Mouse (Mus musculus): ENCODE measurements around the gene Thap8. TPM values are rescaled to one million over a fixed set of nuclear protein-coding genes. Genes with fewer than 3 reads are reported as not detected.
A peak's percentile ranks its signal among the peaks of the same experiment; 100 is the strongest.
"Not testable (repeated sequence)": the region's sequence is repeated elsewhere in the genome, so short reads cannot be mapped to it uniquely, and the experiment has no call there.

Thap8 gene
- under 1 TPM in 1 of 2 experiments, not detected in 1; 0.25 TPM for total RNA-seq (2021)
- long read RNA-seq, experiment 1, result 0 reads
- long read RNA-seq, experiment 2, result 0 reads

DNA sequence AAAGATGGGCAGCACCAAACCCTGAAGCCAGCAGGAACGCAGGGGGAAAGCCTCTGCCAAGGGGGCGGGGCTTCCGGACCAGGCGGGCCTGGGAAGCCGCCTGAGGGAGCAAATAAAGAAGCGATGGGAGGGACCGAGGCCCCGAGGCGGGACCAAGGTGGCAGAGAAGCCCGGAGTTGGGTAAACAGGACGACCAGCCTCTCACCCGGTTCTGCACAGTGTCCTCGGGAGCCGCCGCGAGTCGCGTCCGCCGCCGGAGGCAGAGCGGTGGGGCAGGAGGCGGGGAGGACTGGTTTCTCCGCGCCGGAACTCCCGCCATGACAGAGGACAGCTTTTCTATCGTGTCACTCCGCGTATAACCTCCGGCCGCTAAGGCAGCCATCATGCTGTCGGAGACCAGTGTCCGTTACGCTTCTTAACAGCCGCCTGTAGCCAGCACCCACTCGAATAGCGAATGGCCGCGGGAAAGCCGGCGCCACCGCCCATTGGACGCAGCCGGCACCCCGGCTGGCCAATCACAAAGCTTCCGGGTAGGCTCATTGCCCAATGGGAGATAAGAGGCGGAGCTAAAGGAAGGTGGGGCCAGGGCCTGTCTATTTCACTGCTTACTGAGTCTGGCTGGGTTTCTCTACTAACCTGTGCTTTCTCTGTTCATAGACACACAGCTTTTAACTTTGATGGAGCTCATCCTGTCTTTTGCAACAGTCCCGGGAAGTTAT, at the start of gene Thap8, which contains the start of gene Wdr62:
TSS of gene Thap8 (plus strand) at position 144 of the 719 bp plus-strand sequence.
TSS of gene Wdr62 (minus strand) at position 469 of the 719 bp plus-strand sequence.
- intact Hi-C loops (cut with DNase I), result loop anchor here (2.0 kb wide), 1 partner anchor 47 kb away; the partner anchor contains the start of gene Tbcb
- peak; percentile 85 to 86 for DNase-seq

DNA sequence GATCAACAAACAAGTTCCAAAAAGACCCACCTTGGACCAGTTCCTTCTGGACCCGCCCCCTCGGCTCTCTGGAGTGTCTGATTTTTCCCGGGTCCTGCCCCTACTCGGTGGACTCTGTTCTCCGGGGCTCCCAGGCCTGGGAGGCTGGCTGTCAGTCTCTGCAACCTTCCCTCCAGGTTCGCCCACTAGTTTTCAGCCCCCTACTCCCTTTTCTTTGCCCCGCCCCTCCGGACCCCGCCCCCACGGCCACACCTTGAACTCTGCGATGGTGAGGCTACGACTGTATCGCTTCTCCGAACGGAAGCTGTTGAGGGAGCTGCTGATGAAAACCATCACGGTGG, 48.6 kb upstream of the Thap8 start:
- intact Hi-C loops (cut with DNase I), result no loop called here
- DNase-seq, result no peak

DNA sequence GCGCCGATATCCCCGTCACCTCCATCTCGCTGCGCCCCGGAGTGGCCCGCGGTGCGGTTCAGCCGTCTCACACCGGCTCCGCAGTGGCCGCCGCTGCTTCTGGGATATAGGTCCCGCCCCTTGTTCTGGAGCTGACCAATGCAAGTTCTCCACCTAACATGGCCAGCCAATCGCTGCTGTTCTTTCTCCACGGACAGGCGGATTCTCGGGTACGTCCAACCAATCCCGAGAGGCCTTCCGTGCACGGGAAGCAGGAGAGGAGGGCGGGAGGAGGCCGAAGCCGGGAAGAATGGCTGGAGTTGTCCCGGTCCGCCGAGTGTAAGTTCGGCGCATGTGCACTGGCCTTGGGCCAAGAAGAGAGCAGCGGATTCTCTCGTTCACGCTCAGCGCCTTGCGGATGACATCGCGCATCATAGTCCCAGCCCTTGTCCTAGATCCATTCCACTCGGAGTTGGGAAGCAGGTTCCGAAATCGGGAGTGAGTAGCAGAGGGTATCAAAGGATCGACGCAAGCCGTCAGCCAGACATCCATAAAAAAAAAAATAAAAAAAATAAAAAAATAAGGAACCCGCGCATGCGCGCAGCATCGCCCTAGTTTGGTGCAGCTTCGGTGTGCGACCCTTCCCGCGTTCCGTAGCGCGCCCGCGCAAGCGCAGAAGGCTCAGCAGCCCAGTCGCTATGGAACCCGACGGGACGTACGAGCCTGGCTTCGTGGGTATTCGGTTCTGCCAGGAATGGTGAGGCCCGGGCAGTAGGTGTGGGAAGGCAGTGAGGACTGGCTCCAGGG, 48.0 kb upstream of the Thap8 start, which contains the start of the genes Polr2i and Tbcb:
TSS of gene Polr2i (plus strand) at position 280 of the 786 bp plus-strand sequence.
TSS of gene Tbcb (minus strand) at position 604 of the 786 bp plus-strand sequence.
- intact Hi-C loops (cut with DNase I), result loop anchor here (2.0 kb wide), 1 partner anchor 47 kb away; no protein-coding TSS in a partner anchor
- DNase-seq, result peak; percentile 96 to 98

DNA sequence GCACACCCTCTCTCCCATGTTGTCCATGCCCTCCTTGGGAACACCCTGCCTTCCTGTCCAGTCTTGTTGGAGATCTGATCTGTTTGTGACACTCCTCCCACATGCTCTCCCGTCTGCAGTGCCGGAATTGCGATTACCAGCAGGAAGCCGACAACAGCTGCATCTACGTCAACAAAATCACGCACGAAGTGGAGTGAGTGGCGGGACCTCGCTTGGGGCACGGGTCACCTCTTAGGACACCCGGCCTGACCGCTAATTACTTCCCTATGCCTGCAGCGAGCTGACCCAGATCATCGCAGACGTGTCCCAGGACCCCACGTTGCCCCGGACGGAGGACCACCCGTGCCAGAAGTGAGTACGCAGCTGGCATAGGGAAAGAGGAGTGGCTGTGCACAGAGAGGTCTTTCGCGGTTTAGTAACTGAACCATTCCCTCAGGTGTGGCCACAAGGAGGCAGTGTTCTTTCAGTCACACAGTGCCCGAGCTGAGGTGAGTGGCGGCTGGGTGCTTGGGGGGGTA, 47.2 kb upstream of the Thap8 start:
- intact Hi-C loops (cut with DNase I), result loop anchor here (2.0 kb wide), 1 partner anchor 46 kb away; no protein-coding TSS in a partner anchor

DNA sequence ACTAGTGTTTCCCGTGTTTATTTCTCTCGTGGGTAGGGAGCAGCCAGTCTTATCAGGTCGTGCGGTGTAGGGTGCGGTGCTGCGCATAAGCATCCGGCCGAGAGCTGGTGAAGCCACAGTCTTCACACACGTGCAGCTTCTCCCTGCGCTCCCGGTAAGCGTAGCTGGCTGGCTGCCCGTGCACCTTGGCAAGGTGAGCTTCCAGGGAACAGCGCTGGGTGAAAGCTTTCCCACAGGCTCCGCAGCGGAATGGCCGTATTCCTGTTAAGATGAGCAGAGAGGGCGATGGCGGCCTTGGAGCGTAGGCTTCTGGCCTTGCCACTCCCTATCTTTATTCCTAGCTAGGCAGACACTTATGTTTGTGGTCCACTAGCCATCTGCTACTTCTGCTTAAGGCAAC, 46.5 kb upstream of the Thap8 start:
- no peak for DNase-seq
- intact Hi-C loops (cut with DNase I), result loop anchor here (2.0 kb wide), 1 partner anchor 45 kb away; no protein-coding TSS in a partner anchor

More for the DNA sequence above, 47.2 kb upstream of the Thap8 start:
- DNase-seq, result peak in 1 of 2 experiments; percentile 40

DNA sequence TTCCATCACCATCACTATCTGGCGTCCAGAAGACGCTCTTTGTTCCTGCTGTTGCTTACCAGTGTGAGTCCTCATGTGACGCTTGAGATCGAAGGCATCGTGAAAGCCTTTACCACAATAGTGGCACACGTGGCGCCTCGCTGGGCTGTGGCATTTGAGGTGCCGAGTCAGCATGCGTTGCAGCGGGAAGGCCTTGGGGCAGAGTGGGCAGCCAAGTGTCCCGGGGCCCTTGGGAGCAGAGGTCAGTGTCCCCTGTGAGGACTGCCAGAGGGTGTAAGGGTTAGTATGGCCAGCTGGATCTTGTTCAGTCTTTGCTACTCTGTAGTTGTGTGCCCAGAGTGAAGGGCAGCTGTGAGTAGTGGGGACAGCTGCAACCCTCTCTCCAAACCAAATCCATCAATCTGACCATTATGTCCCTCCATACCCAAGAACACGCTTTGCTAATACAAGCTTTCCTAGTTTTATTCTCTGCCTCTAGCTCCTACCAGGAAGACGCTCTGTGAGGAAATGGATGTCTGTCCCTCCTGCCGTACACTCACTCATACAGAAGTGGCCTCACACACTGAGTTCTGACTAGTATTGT, 45.5 kb upstream of the Thap8 start:
- intact Hi-C loops (cut with DNase I), result no loop called here
- peak in 1 of 2 experiments; percentile 17 for DNase-seq

DNA sequence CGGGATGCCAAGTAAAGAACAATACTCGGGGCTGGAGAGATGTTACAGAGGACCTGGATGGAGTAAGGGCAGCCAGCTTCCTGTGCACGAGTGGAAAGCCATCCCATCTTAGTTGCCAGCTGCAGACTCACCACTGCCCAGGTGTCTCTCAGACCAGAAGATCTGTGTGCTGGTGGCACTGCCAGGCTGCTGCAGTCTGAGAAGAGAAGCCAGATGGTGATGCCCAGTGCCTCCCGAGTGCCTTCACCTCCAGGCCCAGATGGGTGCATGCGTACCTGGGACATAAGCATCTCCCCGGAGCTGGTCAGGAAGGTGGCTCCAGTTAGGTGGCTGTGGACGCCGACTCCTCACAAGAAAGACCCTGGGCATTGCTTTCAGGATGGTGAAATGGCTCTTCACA, 44.8 kb upstream of the Thap8 start:
- intact Hi-C loops (cut with DNase I), result no loop called here
- DNase-seq, result no peak

DNA sequence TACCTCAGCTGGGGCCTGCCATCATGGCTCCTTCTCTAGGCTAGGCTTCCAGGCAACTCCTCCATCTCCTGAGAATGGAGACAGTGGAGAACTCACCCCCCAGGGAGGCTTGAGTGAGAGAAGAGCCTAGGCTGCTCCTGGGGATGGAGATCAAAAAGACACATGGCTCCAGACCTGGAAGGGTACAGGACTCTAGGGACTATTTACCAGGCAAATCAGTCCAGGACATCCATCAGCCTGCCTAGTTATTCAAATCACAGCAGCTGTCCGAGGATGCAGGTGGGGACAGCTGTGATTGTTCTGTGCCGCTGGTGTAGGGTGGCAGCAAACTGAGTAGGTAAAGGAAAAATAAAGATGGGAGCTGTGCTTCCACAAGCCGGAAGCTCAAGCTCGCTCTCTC, 44.3 kb upstream of the Thap8 start, which contains the start of gene Ovol3:
TSS of gene Ovol3 (minus strand) at position 101 of the 400 bp plus-strand sequence.
- DNase-seq, result no peak

DNA sequence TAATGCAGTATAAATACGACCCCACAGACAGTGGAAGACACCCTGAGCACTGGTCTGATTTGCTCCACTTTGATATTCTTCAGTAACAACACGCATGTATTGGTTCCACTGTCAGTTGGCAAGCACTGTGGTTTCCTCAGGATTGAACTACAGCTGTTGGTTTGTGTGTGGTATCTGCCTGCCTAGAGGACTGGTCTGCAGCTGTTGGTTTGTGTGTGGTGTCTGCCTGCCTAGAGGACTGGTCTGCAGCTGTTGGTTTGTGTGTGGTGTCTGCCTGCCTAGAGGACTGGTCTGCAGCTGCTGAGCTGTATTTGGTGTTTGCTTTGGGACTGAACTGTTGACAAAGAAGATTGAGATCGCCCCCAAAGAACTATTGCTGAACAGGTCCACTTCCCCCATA, 42.5 kb upstream of the Thap8 start:
- DNase-seq; intact Hi-C loops (cut with DNase I): not testable (repeated sequence)

More for the DNA sequence above, 44.3 kb upstream of the Thap8 start, which contains the start of gene Ovol3:
- intact Hi-C loops (cut with DNase I), result no loop called here

DNA sequence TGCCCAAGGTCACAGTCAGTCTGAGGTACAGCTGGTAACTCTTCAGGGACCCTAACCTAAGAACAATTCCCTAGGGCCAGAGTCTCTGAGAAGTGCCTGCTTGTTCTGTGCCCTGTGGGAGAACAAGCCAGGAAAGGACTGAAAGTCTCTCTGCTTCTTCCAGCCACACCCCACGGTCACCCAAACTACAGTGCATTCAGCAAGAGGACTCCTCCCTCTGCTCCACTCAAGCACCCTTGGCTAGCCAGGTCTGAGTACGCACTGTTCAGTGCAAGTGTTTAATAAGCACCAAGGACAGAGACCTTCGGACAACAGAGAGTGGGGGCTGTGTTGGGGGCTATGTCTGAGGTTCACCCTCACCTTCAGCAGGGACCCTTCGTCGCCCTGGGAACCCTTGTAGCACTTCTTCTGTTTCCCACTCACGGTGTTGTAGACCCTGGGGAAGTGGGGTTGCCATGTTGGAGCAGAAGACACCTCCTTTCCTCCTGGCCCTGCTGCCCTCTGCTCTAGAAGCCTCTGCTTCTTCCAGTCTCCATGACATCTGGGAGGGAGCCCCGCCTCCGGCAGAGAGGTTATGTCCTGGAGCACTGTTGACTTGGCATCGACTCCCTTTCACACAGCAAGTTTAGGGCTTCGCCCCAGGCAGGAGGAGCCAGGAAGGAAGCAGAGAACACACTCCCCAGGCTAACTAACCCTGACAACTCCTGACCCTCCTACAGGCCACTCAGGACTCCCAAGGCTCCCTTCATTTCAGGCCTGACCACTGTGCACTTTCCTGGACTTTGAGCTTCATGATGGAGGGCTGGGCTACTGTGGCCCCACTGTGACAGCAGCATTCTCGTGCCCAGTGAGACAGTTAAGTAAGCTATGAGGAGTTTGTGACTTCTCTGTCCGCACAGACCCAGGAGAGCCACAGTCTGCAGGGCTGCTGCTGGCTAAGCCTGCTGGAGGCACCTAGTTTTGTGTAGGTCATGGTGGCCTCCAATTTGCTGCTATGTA, 27.6 kb upstream of the Thap8 start:
- peak; percentile 26 to 28 for DNase-seq
- intact Hi-C loops (cut with DNase I), result no loop called here

DNA sequence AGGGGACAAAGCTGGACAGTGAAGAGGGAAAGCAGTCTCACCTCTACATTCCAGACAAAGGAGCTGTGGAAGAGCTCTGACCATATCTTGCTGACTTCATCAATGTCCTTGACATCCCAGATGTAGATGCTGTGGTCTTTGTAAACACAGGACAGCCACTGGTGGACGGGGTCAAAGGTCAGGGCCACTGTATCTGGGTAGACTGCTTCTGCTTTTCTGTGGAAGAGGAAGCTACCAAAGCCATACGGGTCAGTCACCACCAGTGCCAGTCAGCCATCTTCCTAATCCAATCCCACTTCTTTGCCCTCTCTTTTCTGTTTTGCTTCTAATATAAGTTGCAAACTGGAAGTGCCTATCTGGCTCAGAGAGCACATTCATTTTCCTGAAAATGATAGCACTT, 14.9 kb upstream of the Thap8 start:
- DNase-seq, result no peak
- intact Hi-C loops (cut with DNase I), result no loop called here

DNA sequence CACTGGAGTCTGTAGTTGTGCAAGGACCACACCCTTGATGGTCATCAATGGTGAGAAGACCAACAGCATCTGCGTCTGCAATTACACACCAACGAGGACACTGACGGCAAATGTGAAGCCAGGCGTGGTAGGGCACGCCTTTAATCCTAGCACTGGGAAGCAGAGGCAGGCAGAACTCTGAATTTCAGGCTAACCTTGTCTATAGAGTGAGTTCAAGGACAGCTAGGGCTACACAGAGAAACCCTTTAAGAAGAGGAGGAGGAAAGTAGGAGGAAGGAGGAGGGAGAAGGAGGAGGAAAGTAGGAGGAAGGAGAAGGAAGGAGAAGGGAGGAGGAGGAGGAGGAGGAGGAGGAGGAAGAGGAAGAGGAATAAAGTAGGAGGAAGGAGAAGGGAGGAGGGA, 14.4 kb upstream of the Thap8 start:
- intact Hi-C loops (cut with DNase I), result no loop called here
- DNase-seq, result no peak

DNA sequence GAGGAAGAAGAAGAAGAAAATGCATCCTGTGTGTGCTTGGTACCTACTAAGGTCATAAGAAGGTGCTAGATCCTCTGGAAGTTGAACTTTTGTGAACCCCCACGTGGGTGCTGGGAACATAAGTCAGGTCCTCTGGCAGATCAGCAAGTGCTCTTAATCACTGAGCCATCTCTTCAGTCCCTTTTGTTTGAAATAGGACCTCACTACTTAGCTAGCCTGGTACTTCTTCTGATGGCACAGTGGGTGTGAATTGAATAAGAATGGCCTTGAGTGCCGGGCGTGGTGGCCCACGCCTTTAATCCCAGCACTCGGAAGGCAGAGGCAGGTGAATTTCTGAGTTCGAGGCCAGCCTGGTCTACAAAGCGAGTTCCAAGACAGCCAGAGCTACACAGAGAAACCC, 14.0 kb upstream of the Thap8 start:
- DNase-seq, result no peak
- intact Hi-C loops (cut with DNase I), result no loop called here

DNA sequence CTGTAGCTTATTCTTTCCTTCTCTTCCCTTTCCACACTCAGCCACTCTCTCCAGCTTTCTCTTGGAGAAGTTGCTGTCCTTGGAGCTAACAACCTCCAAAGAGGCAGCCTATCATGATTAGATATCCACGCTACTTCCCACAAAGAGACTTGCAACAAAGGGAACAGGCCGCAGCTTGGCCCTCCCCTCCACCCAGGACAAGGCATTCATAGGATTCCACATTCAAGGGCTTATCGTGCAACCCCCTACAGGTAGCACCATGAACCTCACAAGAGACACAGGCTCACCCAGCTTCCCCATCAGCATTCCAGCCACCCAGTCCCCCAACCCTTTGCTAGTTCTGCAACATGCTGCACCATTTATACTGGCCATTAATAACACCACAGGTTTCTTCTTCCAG, 13.1 kb upstream of the Thap8 start:
- intact Hi-C loops (cut with DNase I), result no loop called here

DNA sequence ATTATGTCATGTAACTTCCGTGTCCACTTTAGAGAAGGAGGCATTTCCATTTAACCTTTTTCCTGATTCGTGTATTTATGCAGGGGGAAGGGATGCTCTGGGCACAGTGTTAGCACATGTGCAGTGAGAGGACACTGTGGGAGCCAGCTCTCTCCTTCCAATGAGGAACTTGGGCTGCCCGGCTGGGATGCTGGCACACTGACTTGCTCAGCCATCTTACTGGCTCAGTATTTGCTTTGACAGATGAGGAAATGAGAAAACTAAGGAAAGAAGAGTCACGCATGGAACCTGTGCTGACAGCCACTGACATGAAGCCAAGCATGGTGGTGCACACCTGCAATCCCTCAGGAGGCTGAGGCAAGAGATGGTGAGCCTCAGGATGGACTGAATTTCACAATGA, 10.3 kb upstream of the Thap8 start:
- no peak for DNase-seq
- intact Hi-C loops (cut with DNase I), result no loop called here

More for the DNA sequence above, 13.1 kb upstream of the Thap8 start:
- DNase-seq, result no peak

DNA sequence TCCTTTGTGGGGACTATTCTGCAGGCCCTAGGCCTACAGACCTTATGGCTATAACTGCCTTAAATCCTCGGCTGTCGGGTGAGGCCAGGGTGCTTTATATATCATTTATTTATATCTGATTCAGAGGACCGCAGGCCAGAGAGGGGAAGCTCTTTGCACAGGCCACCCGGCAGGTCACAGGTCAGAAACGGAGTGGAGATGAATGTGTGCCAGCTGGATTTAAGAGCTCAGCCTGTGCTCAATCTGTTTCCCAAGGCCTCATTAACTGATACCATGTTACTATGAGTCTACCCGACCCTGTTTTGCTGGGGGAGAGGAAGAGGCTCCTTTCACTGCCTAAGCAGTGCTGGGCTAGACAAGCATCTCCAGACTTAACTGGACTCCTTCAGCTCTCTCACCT, 5.5 kb upstream of the Thap8 start:
- intact Hi-C loops (cut with DNase I), result no loop called here
- DNase-seq, result no peak

DNA sequence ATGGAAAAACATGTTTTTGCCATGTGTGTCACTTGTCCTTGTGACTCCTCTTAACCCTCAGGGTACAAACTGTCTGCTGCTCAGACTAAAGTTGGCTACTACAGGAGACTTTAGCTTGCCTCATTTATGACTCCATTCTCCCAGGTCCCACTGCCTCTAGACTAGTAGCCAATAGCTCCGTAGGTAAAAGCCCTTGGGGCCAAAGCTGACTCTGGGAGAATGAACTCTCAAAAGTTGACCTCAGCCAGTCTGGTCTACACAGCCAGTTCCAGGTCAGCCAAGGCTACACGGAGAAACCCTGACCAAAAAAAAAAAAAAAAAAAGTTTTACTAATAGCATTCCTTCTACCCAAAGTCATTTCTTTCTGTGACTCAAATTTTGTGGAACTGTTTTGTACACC, 983 bp upstream of the Thap8 start:
- no peak for DNase-seq
- intact Hi-C loops (cut with DNase I), result loop anchor here (2.0 kb wide), 1 partner anchor 46 kb away; the partner anchor contains the start of gene Tbcb

DNA sequence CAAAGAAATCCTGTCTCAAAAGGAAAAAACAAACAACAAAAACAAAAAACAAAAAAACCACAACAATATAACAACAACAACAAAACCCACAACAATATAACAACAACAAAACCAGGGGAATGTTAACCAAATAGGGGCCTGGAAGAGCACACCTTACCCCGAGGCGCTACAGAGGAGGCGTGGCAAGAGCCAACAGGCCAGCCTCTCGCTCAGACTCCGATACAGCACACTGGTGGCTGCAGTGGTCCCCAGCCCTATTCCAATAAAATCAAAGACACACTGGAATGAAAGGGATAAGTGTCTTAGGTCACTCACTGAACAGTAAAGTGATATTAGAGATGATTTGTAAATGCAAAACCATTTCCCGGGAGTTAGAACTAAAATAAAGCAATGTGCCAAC, 358 bp upstream of the Thap8 start:
- DNase-seq, result no peak
- intact Hi-C loops (cut with DNase I), result loop anchor here (2.0 kb wide), 1 partner anchor 47 kb away; the partner anchor contains the start of gene Tbcb

DNA sequence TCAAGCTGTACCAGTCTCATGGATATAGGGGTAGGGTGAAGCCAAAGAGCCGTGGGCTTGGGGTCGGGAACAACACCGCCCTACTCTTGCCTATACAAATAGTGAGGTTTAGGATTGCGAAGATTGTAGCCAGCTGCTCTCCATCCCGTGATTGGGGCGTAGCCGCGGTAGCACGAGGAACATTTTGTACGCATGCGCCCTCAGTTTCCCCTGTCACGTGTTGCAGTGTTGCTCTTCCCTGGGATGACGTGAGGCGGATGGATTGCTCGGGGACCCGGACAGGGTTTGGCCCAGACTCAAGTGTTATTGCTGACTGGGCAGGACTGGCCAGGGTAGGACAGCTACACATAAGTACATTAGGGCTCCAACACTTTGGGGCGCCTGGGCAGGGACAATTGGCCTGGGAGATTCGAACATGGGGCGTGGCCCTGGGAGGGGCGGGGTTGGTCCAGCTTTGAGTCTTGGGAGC, 810 bp downstream of the Thap8 start:
- intact Hi-C loops (cut with DNase I), result no loop called here
- peak; percentile 77 to 83 for DNase-seq
